20 mouse cellular contexts compared by ENCODE assay signal in the genomic region with DNA sequence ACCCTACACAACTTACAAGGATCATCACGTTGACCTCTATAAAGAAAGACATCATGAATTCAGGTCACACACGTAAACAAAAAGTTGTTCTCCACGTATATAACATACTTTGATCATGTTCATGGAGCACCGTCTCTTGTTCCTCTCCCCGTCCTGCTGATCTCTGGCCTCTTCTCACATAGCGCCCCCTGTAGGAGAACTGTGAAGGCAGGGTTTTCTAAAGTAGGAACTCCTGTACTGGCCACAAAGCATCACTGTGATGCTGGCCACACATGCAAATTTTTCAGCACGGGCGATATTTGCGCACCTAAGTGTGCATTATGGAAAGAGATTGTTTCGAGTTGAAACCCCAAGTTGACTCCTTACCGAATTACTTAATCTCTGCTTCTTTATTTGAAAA. TPM values are rescaled to one million over a fixed set of nuclear protein-coding genes. Genes with fewer than 3 reads are reported as not detected.
A peak's percentile ranks its signal among the peaks of the same experiment; 100 is the strongest.
DNase-seq lines count a peak whose midpoint lies in the region; ATAC-seq and TF ChIP-seq lines count a peak whose summit lies in the region.
"Had no signal": no experiment of that assay in that cellular context is flagged by ENCODE, and none has a peak within 500 bp of the region (broad histone marks: within the 10 kb centered on the region; RNA-seq: fewer than 3 reads in every experiment).

No protein-coding gene starts in this region.

- H3K4me2 ChIP-seq in liver, embryonic 14.5 days (ENCODE audit: low read depth) = no peak overlapping the region
- H3K4me2 ChIP-seq in liver, embryonic 12.5 days = no peak overlapping the region
- H3K4me2 ChIP-seq: forebrain, embryonic 15.5 days; hindbrain, embryonic 12.5 days; intestine, embryonic 15.5 days; limb, embryonic 12.5 days; midbrain, embryonic 11.5 days; neural tube, embryonic 15.5 days had no signal

- WGBS in liver, embryonic 14.5 days (ENCODE audit: insufficient replicate concordance) = 79% methylated on average over 11 of the region's 11 CpGs
- WGBS in liver, embryonic 12.5 days (ENCODE audit: insufficient replicate concordance) = 80% methylated on average over 11 of the region's 11 CpGs

- no peak for ATAC-seq in CD4-positive, CD25-positive, alpha-beta regulatory T cell, adult 4 months
- no peak for ATAC-seq in liver, embryonic 14.5 days (ENCODE audit: insufficient read depth)
- no peak for ATAC-seq in liver, embryonic 12.5 days
- ATAC-seq in erythroblast, adult 5-6 weeks (replicated peaks; ENCODE audit: low FRiP score, poor library complexity, severe bottlenecking) = no peak
- ATAC-seq: forebrain, embryonic 15.5 days; intestine, embryonic 15.5 days had no signal

- no peaks in the 10 kb centered on the region for H3K9me3 ChIP-seq in liver, embryonic 14.5 days (ENCODE audit: control insufficient read depth, low read length)
- no peaks in the 10 kb centered on the region for H3K9me3 ChIP-seq in liver, embryonic 12.5 days (replicated peaks)
- H3K9me3 ChIP-seq: forebrain, embryonic 15.5 days; hindbrain, embryonic 12.5 days; intestine, embryonic 15.5 days; limb, embryonic 12.5 days; neural tube, embryonic 15.5 days had no signal

- no peaks in the 10 kb centered on the region for H3K4me1 ChIP-seq in liver, embryonic 14.5 days (replicated peaks; ENCODE audit: control insufficient read depth in 2 of 2, insufficient read depth in 2 of 2, low read length in 1 of 2)
- no peaks in the 10 kb centered on the region for H3K4me1 ChIP-seq in liver, embryonic 12.5 days
- H3K4me1 ChIP-seq: forebrain, embryonic 15.5 days; hindbrain, embryonic 12.5 days; intestine, embryonic 15.5 days; limb, embryonic 12.5 days; neural tube, embryonic 15.5 days had no signal

- no peak for TF ChIP-seq EP300 in liver, embryonic 14.5 days (IDR thresholded peaks at IDR 0.05; ENCODE audit: low read depth)

- TF ChIP-seq CTCF in liver, embryonic 14.5 days (IDR thresholded peaks at IDR 0.05; ENCODE audit: low read depth) = peak; percentile 36; the same call in 1 of the 2 replicates

- no peak overlapping the region for H3K9ac ChIP-seq in liver, embryonic 14.5 days (replicated peaks)
- H3K9ac ChIP-seq in liver, embryonic 12.5 days = no peak overlapping the region
- H3K9ac ChIP-seq: forebrain, embryonic 15.5 days; hindbrain, embryonic 12.5 days; intestine, embryonic 15.5 days; limb, embryonic 12.5 days; neural tube, embryonic 15.5 days had no signal

- H3K4me3 ChIP-seq in liver, embryonic 14.5 days (ENCODE audit: insufficient read depth in 1 of 2, low read depth in 2 of 2, low read length in 2 of 2) = no peak overlapping the region
- H3K4me3 ChIP-seq in liver, embryonic 12.5 days = no peak overlapping the region
- H3K4me3 ChIP-seq: forebrain, embryonic 15.5 days; hindbrain, embryonic 12.5 days; intestine, embryonic 15.5 days; limb, embryonic 12.5 days; neural tube, embryonic 15.5 days had no signal

- H3K27me3 ChIP-seq in liver, embryonic 14.5 days (ENCODE audit: control insufficient read depth, insufficient read depth, low read length) = no peaks in the 10 kb centered on the region
- no peaks in the 10 kb centered on the region for H3K27me3 ChIP-seq in liver, embryonic 12.5 days (replicated peaks)
- H3K27me3 ChIP-seq: forebrain, embryonic 15.5 days; hindbrain, embryonic 12.5 days; intestine, embryonic 15.5 days; limb, embryonic 12.5 days; neural tube, embryonic 15.5 days had no signal

- peak; percentile 6 for DNase-seq in CD4-positive, CD25-positive, alpha-beta regulatory T cell, adult 2 months (ENCODE audit: low read depth, low spot score)
- no peak for DNase-seq in liver, embryonic 14.5 days (ENCODE audit: low read depth in 3 of 3, low spot score in 3 of 3)
- DNase-seq in ES-CJ7 (ENCODE audit: low read depth, low spot score) = peak; percentile 19
- peak; percentile 7 for DNase-seq in naive thymus-derived CD4-positive, alpha-beta T cell, adult 2 months (ENCODE audit: low read depth)
- DNase-seq in left cerebral cortex, postnatal 4 days = no peak
- DNase-seq: adrenal gland, postnatal 14 days; cerebellum, adult 2 months; kidney, postnatal 10 days; lung, adult 18-20 months; lung, postnatal 4 days; thymus, adult 2 months had no signal

- no peaks in the 10 kb centered on the region for H3K36me3 ChIP-seq in liver, embryonic 14.5 days (replicated peaks; ENCODE audit: control insufficient read depth, insufficient read depth, low read depth)
- no peaks in the 10 kb centered on the region for H3K36me3 ChIP-seq in liver, embryonic 12.5 days
- H3K36me3 ChIP-seq: forebrain, embryonic 15.5 days; hindbrain, embryonic 12.5 days; intestine, embryonic 15.5 days; limb, embryonic 12.5 days; neural tube, embryonic 15.5 days had no signal

- intact Hi-C loops in left cerebral cortex, postnatal 4 days (cut with DNase I) = no loop called here

- H3K27ac ChIP-seq in liver, embryonic 14.5 days = no peak overlapping the region
- no peak overlapping the region for H3K27ac ChIP-seq in liver, embryonic 12.5 days
- H3K27ac ChIP-seq: forebrain, embryonic 15.5 days; hindbrain, embryonic 12.5 days; intestine, embryonic 15.5 days; limb, embryonic 12.5 days; neural tube, embryonic 15.5 days had no signal

RNA-seq across cellular contexts. Expression of a gene that starts 51.9 kb away (rescaled TPM):
- 10 to 100 TPM; 36.1 to 44.5 TPM for polyA plus RNA-seq in CD4-positive, CD25-positive, alpha-beta regulatory T cell, adult 4 months (2017; shearing (Covaris generic))
- polyA plus RNA-seq in liver, embryonic 14.5 days (2012; rRNA removed) = 5.5 and 7.0 TPM in 2 replicates
- 13.6 and 16.4 TPM in 2 replicates for polyA plus RNA-seq in liver, embryonic 14.5 days (2014; fragmentation: Nextera tagmentation; extraction: Ambion mirVana)
- 21.8 and 24.0 TPM in 2 replicates for polyA plus RNA-seq in liver, embryonic 12.5 days (2016; fragmentation: Nextera tagmentation; extraction: Ambion mirVana)
- total RNA-seq in left cerebral cortex, postnatal 4 days (2021) = 100 to 1,000 TPM; 296 to 298 TPM
- 4.4 and 8.6 TPM in 2 replicates for total RNA-seq in erythroblast, adult 5-6 weeks (2015; ENCODE audit: low replicate concordance)
- total RNA-seq in erythroblast, adult 5-6 weeks (2017; ENCODE audit: low replicate concordance) = 8.2 and 9.9 TPM in 2 replicates

Comparison
In these comparisons a context has a peak if more than half of its experiments do, and no peak if none do; other contexts are left out.
1. DNase-seq: peak in CD4-positive, CD25-positive, alpha-beta regulatory T cell, adult 2 months (single experiment), ES-CJ7 (single experiment) and naive thymus-derived CD4-positive, alpha-beta T cell, adult 2 months (single experiment); none in liver, embryonic 14.5 days (0 of 3) and left cerebral cortex, postnatal 4 days (single experiment).